Mouse (Mus musculus) frontal cortex, postnatal 36 days (tissue): ENCODE data around the gene Brd4.

Experiments
- DNase-seq, 2 experiments: peaks; one replicate each; pipeline ENCODE4 v3.0.0; 2022; ENCODE audit warnings: low spot score in 2 of 2

The Brd4 gene

DNA sequence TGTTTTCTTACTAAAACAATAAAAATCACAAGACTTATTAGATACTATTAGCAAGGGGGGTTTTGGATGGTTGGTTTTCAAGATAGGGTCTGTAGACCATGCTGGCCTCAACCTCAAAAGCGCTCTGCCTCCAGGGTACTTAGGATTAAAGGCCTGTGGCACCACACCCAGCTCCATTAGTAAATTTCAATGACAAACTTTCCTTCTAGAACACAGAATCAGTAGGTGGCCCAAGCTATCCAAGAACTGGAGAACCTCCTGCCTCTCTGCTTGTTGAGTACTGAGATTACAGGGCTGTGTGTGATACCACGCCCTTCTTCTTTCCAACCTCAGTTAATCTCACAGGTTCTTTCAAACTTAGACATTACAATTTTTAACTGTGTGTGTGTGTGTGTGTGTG lies 3.4 kb downstream of the Brd4 start:
- no peak for DNase-seq

DNA sequence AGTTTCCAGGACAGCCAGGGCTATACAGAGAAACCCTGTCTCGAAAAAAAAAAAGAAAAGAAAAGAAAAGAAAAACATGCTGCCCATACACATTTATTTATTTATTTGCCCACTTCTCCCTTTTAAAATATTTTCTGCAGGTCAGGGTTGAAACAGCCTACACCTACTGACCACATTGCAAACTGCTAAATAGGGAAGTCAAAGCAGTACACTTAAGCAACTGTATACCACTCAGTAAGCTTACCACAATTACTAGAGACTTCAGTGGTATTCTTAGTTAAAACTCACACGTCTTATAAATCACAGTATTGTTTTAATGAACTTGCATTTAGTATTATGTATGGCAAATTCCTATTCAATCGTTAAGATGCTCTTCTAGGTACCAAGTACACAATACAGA lies 3.9 kb downstream of the Brd4 start:
- no peak for DNase-seq

DNA sequence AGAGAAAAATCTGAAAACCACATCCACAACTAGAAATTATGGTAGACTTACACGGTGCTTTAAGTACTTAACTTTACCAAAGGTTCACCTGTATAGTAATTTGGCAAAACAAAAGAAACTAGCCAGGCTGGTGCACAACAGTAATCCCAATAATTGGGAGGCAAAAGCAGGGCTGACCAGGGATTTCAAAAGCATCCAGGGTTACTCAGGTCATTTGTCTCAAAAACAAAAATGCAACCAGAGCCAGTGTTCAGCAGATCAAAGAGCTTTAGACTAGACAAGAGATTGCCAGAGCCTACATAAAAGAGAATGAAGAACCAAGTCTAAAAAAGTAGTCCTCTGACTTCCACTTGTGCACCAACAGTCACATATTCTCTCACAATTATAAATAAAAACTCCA lies 7.3 kb downstream of the Brd4 start:
- no peak for DNase-seq

DNA sequence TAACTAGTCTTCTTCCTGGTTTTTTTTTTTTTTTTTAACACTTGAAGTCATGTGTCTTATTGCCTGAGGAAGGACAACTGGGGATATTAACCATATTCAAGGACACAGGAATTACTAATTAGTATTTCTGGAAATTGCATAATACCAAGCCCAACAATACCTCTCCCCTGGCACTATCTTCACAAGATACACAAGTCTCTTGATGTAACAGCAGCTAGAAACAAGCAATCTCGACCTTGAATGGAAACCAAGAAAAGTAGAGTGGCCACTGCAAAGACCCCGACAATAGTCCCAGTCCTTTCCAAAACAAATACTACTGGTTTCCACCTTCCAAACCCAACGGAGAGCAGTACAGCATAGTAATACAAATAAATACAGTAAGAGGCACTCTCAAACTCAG lies 9.0 kb downstream of the Brd4 start:
- DNase-seq = no peak

DNA sequence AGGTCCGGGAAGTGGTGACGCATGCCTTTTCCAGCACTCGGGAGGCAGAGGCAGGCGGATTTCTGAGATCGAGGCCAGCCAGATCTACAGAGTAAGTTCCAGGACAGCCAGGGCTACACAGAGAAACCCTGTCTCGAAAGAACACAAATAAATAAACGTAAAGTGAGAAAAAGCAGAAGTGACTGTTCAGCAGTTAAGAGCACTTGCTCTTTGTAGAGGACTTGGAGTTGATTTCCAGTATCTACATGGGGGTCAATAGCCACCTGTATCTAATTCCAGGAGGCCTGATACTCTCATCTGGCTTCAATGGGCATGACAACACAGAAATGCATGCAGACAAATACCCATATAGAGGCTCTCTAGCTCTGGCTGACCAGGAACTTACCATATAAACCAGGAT lies 15.4 kb downstream of the Brd4 start:
- no peak for DNase-seq

DNA sequence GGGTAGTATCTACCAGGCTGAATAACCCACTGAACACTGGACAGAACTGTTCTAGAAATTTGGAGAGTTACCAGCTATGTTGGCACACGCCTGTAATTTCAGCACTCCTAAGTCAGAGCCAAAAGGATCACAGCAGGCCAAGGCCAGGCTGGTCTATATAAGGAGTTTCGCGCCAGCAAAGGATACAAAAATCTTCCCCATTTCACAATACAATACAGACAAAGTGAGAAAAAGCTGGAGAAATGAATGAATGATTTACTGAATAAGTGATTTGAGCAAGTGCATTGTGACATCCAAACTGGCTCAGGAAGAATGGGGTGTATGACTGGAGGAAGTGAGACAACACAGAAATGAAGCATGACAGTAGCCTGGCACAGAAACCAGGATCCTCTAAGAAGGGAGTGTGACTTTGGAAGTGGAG lies 16.0 kb downstream of the Brd4 start:
- DNase-seq = no peak

DNA sequence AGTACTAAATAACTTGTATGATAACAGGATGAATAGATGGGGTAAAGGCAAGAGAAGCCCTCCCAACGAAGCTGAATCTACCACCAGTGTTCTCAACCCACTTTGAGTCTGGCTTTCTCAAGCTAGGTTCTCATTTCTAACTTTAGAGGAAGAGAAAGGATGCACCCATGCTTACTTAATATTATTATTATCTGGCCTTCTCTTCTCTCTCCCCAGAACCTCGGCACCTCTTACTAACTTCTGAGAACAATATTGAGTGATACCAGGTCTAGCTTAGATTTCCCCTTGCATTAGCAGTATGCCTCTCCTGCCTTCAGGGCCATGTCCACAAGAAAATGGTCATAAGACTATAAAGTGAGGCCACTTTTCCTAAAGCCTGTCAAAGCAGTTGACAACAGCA lies 16.4 kb downstream of the Brd4 start:
- DNase-seq = no peak

DNA sequence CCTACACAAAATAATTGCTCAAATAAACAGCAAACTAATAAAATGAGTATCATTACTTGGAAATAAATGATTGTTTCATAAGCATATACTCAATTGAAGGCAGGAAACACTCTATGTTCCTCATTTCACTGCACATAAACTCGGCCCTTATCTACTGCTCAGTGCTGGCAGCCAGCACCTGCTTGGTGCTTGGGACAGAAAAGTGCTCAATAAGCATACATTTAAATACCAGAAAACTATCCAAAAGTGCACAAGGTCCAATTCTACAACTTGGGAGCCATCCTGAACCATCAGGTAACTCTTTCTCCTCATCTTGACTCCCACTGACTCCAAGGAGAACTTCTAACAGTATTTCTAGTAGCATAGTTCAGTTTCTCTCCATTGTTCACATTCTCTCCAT lies 16.9 kb downstream of the Brd4 start:
- DNase-seq = no peak

DNA sequence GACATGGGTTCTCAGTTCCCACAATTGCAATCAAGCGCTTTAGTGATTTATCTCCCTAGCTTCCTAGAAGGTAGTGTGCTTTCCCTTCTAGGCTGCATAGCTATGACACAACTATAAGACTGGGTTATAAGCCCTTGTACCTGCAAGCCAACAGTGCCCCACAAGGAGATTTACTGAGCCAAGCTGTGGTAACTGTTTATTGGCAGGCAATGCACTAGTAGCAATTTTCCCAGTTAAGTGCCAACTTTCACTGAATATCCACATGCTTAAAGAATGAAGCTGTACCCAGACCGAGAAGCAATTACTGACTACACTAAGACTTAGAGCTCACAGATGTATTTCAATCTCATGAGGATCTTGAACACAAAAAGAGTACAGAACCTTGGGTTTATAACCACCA lies 20.9 kb downstream of the Brd4 start:
- DNase-seq = no peak

DNA sequence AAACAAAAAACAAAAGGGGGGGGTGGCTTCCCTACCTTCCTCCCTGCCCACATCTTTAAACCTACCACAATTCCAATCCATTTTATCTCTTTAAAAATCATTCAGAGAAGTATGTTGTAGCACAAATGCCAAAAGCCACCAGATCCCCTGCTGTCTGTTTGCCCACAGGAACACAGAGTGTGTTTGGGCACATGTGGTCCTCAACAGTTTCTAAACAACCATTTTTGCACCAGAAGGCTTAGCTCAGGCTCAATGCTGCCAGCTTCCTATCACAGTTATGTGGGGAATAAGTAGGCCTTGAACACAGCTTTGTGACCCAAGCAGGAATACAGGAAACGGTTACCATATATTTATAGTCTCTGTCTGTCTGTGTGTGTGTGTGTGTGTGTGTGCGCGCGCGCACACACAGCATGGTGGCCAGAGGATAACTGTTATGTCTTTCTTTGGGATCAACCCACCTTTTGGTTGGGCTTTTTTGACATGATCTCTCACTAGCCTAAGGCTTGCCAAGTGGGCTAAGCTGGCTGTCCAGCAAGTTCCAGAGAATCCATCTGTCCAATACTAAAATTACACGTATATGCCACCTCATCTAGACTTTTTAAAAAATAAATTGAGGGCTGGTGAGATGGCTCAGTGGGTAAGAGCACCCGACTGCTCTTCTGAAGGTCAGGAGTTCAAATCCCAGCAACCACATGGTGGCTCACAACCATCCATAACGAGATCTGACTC lies 21.5 kb downstream of the Brd4 start:
- no peak for DNase-seq

DNA sequence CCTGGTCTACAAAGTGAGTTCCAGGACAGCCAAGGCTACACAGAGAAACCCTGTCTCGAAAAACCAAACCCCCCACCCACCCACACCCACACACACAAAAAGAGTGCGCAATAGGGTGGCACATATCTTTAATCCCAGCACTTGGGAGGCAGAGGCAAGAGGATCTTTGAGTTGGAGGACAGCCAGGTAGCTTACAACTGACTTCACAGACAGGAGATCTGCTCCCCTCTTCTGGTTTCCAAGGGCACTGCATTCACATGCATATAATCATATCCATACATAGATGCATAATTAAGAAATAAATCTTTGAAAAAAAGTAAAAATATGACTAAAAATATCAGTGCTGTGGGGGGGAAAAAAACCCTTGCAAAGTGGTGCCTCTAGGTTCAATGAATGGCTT lies 25.7 kb downstream of the Brd4 start:
- DNase-seq = no peak

DNA sequence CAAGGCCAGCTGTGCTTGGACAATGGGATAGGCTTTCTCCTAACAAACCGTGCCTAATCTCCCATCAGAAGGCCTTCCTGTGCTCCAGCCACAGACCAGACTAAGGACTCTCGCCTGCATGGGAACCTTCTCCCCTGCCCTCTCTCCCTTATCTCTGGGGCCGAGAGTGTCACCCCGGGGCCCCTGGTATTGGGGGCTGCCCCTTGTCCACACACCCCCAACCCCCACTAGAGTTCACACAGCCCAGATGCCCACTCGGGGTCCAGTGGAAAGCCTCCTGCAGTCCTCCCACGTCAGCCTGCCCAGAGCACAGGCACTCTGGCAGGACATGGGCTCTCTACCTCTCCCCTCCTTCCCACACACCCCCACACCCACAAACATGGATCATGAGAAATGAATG lies 26.6 kb downstream of the Brd4 start:
- DNase-seq = no peak

DNA sequence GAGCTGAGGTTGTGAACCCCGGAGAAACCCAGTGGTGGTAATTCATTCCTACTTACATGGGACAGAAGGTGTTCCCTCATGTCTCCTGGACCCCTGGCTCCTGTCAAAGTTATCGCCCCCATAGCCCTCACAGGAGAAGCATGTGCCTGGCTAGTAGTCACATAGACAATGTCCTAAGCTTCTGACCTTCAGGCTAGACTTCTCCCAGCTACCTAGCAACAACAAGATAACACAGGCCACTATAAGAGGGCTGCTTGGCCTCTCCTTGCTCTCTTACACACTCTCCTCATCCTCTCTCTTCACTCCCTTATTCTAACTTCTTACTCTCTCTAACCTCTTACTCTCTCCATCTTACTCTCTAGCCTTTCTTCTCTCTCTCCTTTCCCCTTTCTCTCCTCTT lies 27.1 kb downstream of the Brd4 start:
- DNase-seq = no peak

DNA sequence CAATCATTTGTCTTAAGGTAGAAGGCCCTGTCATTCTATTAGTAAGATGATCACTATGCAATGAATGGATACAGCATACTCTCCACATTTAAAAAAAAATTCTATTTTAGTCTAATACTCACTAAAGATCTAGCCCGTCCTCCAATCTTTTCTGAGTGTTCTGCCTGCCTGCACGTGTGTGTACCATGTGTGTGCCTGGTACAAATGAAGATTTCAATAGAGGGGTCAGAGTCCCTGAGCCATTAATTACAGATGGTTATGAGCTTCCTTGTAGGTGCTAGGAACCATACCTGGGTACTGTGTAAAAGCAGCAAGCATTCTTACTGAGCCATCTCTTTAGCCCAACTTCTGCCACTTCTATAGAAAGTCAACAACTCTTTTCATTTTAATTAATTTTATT lies 27.6 kb downstream of the Brd4 start:
- DNase-seq = no peak

DNA sequence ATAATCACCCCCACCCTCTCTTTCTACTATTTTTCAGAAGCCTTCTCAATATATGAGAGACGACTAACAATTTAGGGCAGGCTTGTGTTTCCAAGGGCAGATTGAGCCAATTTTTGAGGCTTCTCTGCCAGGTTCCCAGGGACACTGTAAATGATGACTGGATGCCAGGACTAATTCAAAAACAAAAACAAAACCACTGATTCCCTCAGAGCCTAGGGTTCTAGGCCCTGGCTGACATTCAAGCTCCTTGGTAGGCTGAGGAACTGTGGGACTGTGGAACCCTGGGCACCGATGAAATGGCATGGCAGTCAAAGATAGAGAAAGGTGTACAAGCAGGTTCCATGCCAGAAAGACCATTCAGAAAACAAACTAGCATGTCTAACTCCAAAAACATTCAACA lies 31.3 kb downstream of the Brd4 start:
- no peak for DNase-seq

DNA sequence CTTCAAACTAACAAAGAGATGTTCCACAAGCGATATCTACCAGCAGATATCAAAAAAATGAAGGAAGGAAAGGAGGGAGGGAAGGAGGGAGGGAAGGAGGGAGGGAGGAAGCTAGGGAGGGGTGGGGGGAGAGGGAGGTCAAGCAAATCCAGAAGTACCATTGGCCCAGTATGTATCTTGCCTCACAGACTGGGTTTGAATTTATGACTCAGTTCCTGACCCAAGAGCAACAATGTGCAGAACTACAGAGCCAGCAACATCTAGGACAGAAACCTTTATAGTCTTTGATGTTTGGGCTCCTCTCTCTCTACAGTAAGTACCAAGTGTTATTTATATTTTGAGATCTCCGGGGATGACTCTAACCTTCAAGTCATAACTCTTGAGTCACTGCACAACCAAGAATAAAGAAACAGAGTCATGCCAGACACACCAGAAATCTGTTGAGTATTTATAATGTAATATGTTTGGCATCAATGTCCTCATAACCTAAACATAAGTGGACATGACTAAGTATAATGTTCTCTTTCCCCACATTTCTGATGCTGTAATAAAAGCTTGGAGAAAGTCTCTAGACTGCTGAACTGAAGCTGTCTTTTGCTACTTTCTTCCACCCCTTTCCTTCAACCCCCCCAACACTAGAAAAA lies 32.6 kb downstream of the Brd4 start:
- no peak for DNase-seq

DNA sequence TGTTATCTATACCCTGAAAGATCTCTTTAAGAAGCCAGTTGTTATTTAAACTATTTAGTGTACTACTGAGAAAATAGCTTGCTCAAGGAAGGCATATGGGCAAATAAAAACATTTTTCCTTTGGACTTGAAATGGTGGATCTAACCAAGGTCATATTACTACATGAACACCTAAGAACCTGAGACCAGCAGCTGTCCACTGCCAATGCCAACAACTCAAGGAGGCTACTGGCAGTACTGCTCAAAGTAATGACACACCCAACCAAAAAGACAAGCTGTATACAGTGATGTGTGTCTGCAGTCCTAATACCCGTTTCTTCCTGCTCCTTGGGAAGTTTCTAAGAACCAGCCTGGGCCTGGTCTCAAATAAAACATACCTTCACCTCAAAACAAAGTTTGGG lies 34.5 kb downstream of the Brd4 start:
- DNase-seq = no peak

DNA sequence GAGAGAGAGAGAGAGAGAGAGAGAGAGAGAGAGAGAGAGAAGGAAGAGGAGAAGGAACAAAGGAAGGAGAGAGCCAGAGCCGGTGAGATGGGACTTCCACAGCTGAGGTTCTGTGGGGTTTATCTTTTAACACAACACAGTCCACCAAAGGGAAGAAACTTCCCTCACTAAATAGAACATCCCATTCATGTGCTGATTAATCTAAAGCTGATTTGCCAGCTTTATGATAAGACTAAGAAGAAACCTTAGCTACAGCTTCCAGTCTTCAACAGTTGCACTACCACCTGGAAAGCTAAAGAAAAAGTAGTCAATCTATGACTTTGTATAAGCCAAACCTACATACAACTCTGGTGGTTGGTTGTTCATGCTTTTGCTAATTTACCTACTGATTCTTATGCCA lies 36.3 kb downstream of the Brd4 start:
- DNase-seq = no peak

DNA sequence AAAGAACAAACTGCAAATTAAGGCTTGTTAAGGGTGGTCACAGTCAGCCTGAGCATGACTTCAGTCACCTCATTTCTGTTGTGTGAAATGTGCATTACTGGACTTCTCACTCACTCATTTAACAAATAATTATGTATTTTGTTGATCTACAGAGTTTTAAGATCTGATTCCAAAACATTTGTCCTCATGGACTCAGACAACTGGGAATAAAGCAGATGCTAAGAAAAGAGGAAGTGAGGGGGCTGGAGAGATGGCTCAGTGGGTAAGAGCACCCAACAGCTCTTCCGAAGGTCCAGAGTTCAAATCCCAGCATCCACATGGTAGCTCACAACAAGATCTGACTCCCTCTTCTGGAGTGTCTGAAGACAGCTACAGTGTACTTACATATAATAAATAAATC lies 36.9 kb downstream of the Brd4 start:
- no peak for DNase-seq

DNA sequence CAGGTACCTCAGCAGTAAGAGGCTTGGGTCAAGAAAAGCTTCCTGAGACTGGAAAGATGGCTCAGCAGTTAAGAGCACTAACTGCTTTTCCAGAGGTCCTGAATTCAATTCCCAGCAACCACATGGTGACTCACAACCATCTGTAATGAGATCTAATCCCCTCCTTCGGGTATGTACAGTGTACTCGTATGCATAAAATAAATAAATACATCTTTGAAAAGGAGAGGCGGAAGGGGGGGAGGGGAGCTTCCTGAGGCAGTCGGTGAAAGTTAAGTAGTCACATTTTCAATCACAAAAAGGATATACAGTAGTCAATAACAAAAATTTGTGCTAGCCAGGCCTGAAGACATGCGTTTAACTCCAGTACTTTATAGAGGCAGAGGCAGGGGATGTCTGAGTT lies 38.4 kb downstream of the Brd4 start:
- no peak for DNase-seq

DNA sequence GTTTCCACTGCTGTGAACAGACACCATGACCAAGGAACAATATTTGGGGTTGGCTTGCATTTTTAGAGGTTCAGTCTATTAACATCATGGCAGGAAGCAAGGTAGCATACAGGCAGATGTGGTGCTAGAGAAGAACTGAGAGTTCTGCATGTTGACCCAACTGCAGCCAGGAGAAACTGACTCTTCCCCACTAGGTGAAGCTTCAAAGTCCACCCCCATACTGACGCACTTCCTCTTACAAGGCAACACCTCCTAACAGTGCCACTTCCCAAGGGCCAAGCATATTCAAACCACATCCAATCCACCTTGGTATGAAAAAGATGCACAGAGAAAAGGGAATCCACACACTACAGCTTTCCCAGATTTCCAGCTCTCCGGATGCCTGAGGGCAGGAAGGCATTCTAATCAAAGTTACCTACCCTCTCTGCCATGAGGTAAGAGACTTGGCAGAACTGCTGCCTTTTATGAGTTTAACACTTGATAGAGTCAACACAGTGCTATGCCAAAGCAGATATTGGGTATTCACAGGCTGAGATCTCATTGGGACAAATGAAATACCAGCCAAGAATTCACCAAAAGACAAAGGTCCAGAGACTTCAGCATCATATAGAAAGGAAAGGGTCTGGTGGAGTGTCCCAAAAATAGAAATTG lies 43.5 kb downstream of the Brd4 start:
- no peak for DNase-seq

DNA sequence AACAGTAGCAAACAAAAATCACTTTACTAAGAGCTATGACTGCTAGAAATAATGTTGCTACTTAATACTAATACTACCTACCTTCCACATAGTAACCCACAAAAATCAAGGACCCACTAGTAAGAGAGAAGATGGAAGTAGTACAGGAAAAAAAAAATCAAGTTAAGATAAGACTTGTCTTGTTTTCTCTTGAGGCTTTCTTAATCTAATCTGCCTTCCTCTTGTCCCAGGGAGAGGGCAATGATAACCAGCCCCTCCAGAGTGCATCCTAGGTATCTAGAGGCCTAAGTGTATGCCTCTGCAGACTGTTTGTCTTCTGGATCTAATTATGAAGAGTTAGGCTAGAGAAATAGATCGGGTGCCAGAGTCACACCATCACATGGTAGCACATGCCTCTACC lies 45.9 kb downstream of the Brd4 start:
- DNase-seq = no peak

DNA sequence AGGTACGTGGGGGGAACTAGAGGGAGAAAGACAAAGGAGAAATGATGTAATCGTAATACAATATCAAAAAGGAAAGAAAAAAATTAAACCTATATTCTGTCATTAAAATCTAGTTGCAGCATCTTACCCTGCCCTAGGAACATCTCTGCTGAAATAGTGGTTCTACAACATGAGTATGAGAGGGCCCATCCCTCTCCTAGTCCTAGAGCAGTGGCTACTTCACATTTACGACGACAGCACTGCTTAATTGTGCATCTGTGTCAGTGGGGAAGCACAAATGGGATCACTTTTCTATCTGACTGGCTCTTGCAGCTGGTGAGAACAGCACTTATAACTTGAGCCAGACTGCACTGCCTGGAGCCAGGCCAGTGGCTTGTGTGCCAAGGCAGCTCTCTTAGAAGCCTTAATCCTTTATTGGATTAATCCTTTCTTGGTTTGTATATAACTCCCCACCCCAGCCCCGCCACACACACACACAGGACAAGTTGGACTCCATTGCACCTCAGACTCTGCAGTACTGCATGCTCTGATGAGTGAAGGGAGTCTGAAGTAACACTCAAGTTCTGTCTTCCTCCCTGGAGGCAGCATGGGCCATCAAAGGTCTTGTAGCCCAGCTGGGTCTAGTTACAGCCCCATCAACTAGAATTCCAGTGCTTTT lies 48.9 kb downstream of the Brd4 start:
- peak; percentile 47 to 74 for DNase-seq
